ENCODE assay signal across 8 mouse cellular contexts in the genomic region with DNA sequence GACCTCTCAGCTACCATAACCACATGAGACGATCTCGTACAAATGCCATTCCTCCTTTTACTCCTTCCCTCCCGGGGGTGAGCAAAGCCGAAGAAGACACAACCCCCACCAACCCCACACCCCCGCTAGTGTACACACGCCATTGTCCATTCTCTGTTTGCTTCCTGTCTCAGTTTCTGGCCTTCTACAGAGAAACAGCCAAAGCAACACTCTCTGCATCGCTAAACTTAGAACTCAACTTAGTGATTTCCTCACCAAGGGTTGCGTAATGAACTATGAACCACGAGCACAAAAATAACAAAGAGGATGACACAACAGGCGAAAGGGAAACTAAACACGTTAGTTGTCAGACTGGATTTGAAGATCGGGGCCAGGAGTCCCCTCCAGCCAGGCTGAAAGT. TPM values are rescaled to one million over a fixed set of nuclear protein-coding genes. Genes with fewer than 3 reads are reported as not detected.
A peak's percentile ranks its signal among the peaks of the same experiment; 100 is the strongest.
DNase-seq lines count a peak whose midpoint lies in the region; ATAC-seq and TF ChIP-seq lines count a peak whose summit lies in the region.

No protein-coding gene starts in this region.

- no peak for TF ChIP-seq CTCF in hindbrain, postnatal 0 days (IDR thresholded peaks at IDR 0.05; ENCODE audit: low read depth)

- no peak overlapping the region for H3K9ac ChIP-seq in kidney, embryonic 15.5 days
- H3K9ac ChIP-seq in hindbrain, postnatal 0 days (replicated peaks; ENCODE audit: low read length), result no peak overlapping the region

- no peak overlapping the region for H3K27ac ChIP-seq in kidney, embryonic 15.5 days
- no peak overlapping the region for H3K27ac ChIP-seq in hindbrain, postnatal 0 days

- peak; percentile 64 for DNase-seq in kidney, adult 9 months
- DNase-seq in brain, adult 2 months (ENCODE audit: low read depth, low spot score), result peak; percentile 40
- peak; percentile 41 for DNase-seq in induced T-regulatory cell, adult 2 months (ENCODE audit: low read depth)
- peak; percentile 45 for DNase-seq in monocyte, adult 2 months (ENCODE audit: low read depth in 1 of 2, low spot score in 2 of 2)
- DNase-seq in left cerebral cortex, adult 18-20 months (ENCODE audit: low spot score in 2 of 2), result no peak
- DNase-seq in hindbrain, postnatal 0 days (ENCODE audit: low spot score), result no peak
- no peak for DNase-seq in frontal cortex, postnatal 10 days (ENCODE audit: low spot score in 2 of 2)

- no peaks in the 10 kb centered on the region for H3K4me1 ChIP-seq in kidney, embryonic 15.5 days
- no peaks in the 10 kb centered on the region for H3K4me1 ChIP-seq in hindbrain, postnatal 0 days (ENCODE audit: insufficient read depth, low read length)

- ATAC-seq in kidney, embryonic 15.5 days (replicated peaks; ENCODE audit: low FRiP score), result no peak
- no peak for ATAC-seq in hindbrain, postnatal 0 days

- H3K4me3 ChIP-seq in kidney, embryonic 15.5 days (replicated peaks), result no peak overlapping the region
- H3K4me3 ChIP-seq in hindbrain, postnatal 0 days (ENCODE audit: low read length), result no peak overlapping the region

- H3K36me3 ChIP-seq in kidney, embryonic 15.5 days, result no peaks in the 10 kb centered on the region
- no peaks in the 10 kb centered on the region for H3K36me3 ChIP-seq in hindbrain, postnatal 0 days (ENCODE audit: insufficient read depth, low read length)

- no peaks in the 10 kb centered on the region for H3K9me3 ChIP-seq in kidney, embryonic 15.5 days (replicated peaks)
- no peaks in the 10 kb centered on the region for H3K9me3 ChIP-seq in hindbrain, postnatal 0 days (ENCODE audit: low read length)

- no peak overlapping the region for H3K4me2 ChIP-seq in kidney, embryonic 15.5 days
- no peak overlapping the region for H3K4me2 ChIP-seq in hindbrain, postnatal 0 days (ENCODE audit: low read depth, low read length)

- WGBS in kidney, embryonic 15.5 days, result 57% methylated on average over 12 of the region's 12 CpGs
- 76% methylated on average over 12 of the region's 12 CpGs for WGBS in hindbrain, postnatal 0 days

- no peaks in the 10 kb centered on the region for H3K27me3 ChIP-seq in kidney, embryonic 15.5 days
- H3K27me3 ChIP-seq in hindbrain, postnatal 0 days (ENCODE audit: insufficient read depth, low read length), result no peaks in the 10 kb centered on the region

RNA-seq across cellular contexts. Expression of a gene that starts 14.8 kb away (rescaled TPM):
- not detected in 2 replicates for polyA plus RNA-seq in kidney, embryonic 15.5 days (2015; fragmentation: Nextera tagmentation; extraction: Ambion mirVana)
- total RNA-seq in left cerebral cortex, adult 18-20 months (2021), result not detected
- not detected in 2 replicates for total RNA-seq in hindbrain, postnatal 0 days (2014; rRNA removed)
- not detected in 2 replicates for polyA plus RNA-seq in hindbrain, postnatal 0 days (2015; fragmentation: Nextera tagmentation; extraction: Ambion mirVana)

RNA-seq across cellular contexts. Expression of a gene that starts 20.7 kb away (rescaled TPM):
- polyA plus RNA-seq in kidney, embryonic 15.5 days (2015; fragmentation: Nextera tagmentation; extraction: Ambion mirVana), result not detected in 2 replicates
- not detected for total RNA-seq in left cerebral cortex, adult 18-20 months (2021)
- total RNA-seq in hindbrain, postnatal 0 days (2014; rRNA removed), result not detected in 2 replicates
- not detected in 2 replicates for polyA plus RNA-seq in hindbrain, postnatal 0 days (2015; fragmentation: Nextera tagmentation; extraction: Ambion mirVana)

RNA-seq across cellular contexts. Expression of a gene that starts 34.3 kb away (rescaled TPM):
- polyA plus RNA-seq in kidney, embryonic 15.5 days (2015; fragmentation: Nextera tagmentation; extraction: Ambion mirVana), result not detected in 2 replicates
- total RNA-seq in left cerebral cortex, adult 18-20 months (2021), result not detected
- total RNA-seq in hindbrain, postnatal 0 days (2014; rRNA removed), result not detected in 2 replicates
- polyA plus RNA-seq in hindbrain, postnatal 0 days (2015; fragmentation: Nextera tagmentation; extraction: Ambion mirVana), result not detected in 2 replicates

RNA-seq across cellular contexts. Expression of a gene that starts 54.9 kb away (rescaled TPM):
- polyA plus RNA-seq in kidney, embryonic 15.5 days (2015; fragmentation: Nextera tagmentation; extraction: Ambion mirVana), result not detected in 2 replicates
- not detected for total RNA-seq in left cerebral cortex, adult 18-20 months (2021)
- not detected in 2 replicates for total RNA-seq in hindbrain, postnatal 0 days (2014; rRNA removed)
- polyA plus RNA-seq in hindbrain, postnatal 0 days (2015; fragmentation: Nextera tagmentation; extraction: Ambion mirVana), result not detected in 2 replicates

Comparison
In these comparisons a context has a peak if more than half of its experiments do, and no peak if none do; other contexts are left out.
1. DNase-seq: peak in kidney, adult 9 months (single experiment), brain, adult 2 months (single experiment), induced T-regulatory cell, adult 2 months (single experiment) and monocyte, adult 2 months (2 of 2); none in left cerebral cortex, adult 18-20 months (0 of 2), hindbrain, postnatal 0 days (single experiment) and frontal cortex, postnatal 10 days (0 of 2).